Mouse (Mus musculus): ENCODE data around the gene Omp. TPM values are rescaled to one million over a fixed set of nuclear protein-coding genes. Genes with fewer than 3 reads are reported as not detected.

The Omp gene
- polyA plus RNA-seq, 1 experiment: not detected

DNA sequence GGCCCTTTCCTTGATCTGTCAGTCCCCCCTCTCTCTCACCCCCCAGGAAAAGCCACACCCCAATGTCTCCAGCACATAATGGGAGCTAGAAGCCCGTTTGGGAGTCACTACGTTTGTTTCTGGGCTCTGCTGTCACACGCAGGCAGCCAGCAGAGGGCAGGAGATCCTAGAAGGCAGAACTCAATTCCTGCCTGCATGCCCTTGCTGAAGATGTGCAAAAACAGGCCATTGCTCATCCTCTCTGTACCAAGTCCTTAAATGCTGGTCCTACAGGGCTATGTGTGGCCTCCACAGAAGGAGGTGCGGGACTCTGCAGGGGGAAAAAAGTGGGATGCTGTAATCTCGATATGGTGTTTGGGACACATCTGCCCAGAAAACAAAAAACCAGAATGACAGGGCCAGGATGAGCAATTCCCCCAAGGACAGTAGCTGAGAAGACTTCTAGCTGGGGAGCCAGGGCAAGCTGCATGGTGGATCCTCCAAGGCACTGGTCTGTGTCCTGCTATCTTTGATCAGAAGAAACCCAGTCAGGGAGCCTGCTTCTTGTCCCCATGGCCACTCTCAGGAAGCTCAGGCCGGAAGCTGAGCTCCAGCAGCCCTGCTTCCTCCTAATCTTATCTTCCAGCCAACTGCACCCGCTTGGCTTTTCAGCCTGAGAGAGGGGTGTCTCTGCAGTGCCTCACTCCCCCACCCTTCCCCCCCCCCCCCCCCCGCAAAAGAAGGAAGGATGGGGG, 10.4 kb upstream of the Omp start:
- TF ChIP-seq POLR2A (IDR thresholded peaks at IDR 0.05; ENCODE audit: borderline replicate concordance, low read depth, low read length): no peak
- TF ChIP-seq CTCF (IDR thresholded peaks at IDR 0.05; ENCODE audit: low read depth, low read length): peak; percentile 82
- no peak overlapping the region for H3K4me3 ChIP-seq (ENCODE audit: insufficient read depth, low read length)
- H3K27ac ChIP-seq (ENCODE audit: insufficient read depth, low read depth, low read length): no peak overlapping the region
- H3K4me1 ChIP-seq (ENCODE audit: control insufficient read depth, insufficient read depth, low read length): peaks cover 2% of the 10 kb centered on the region

DNA sequence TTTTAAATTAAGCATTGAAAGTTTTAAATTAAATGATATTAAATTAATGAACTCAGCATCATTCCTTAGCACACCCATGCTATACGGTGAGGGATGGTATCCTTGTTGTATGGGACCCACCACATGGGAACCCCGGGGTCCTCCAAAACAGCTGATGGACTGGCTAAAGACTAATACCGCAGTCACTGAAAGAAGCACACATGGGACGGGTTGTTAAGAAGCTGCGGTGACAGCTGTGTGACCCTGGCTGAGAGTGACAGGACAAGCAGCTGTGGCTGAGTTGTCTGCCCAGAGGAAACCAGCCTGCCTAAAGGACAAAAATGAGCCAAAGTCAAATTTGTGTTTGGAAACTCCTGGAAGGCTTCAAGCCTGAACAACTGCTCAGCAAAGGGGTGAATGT, 8.6 kb upstream of the Omp start:
- TF ChIP-seq POLR2A (IDR thresholded peaks at IDR 0.05; ENCODE audit: borderline replicate concordance, low read depth, low read length): no peak
- TF ChIP-seq CTCF (IDR thresholded peaks at IDR 0.05; ENCODE audit: low read depth, low read length): no peak
- H3K4me3 ChIP-seq (ENCODE audit: insufficient read depth, low read length): no peak overlapping the region
- no peak overlapping the region for H3K27ac ChIP-seq (ENCODE audit: insufficient read depth, low read depth, low read length)
- H3K4me1 ChIP-seq (ENCODE audit: control insufficient read depth, insufficient read depth, low read length): no peaks in the 10 kb centered on the region

DNA sequence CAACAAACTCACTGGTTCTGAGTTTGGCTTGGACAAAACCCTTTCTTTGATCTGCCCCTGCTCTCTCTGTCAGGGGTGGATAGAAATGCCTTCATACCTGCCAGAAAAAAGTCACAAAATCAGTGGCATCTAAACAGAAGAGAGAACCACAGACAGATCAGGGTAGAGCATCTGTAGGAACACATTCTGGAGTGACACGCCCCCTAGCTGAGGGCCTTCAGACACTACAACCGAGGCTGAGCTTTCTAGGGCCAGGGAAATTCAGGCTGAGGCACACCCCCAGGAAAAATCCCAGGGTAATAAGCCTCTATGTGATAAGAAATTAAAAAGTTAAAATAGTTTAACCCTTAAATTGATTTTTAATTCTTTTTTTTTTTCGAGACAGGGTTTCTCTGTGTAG, 8.0 kb upstream of the Omp start:
- no peaks in the 10 kb centered on the region for H3K4me1 ChIP-seq (ENCODE audit: control insufficient read depth, insufficient read depth, low read length)
- TF ChIP-seq CTCF (IDR thresholded peaks at IDR 0.05; ENCODE audit: low read depth, low read length): no peak
- TF ChIP-seq POLR2A (IDR thresholded peaks at IDR 0.05; ENCODE audit: borderline replicate concordance, low read depth, low read length): no peak
- no peak overlapping the region for H3K4me3 ChIP-seq (ENCODE audit: insufficient read depth, low read length)
- no peak overlapping the region for H3K27ac ChIP-seq (ENCODE audit: insufficient read depth, low read depth, low read length)

DNA sequence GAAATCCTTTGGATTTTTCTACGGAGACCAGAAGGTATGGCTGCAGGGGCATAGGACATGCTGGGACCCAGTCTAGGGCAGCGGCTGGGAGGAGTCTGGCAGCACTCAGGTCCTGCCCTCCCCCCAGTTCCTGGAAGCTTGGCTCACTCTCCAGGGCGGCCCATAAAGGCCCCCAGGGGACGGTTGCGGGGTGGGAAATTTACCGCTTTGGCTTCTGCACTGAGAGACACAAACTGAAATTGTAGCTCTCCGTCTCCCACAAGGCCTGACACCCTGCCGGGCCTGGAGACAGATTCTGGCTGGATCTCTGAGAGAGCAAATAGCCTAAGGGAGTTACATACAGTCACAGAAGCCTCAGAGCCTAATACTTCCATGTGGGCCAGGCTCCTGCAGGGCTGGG, 7.1 kb upstream of the Omp start:
- Histone ChIP-seq H3K4me3 (ENCODE audit: insufficient read depth, low read length) (no peak overlapping the region), H3K4me1 (ENCODE audit: control insufficient read depth, insufficient read depth, low read length) (no peaks in the 10 kb centered on the region)
- TF ChIP-seq CTCF (IDR thresholded peaks at IDR 0.05; ENCODE audit: low read depth, low read length): no peak
- no peak for TF ChIP-seq POLR2A (IDR thresholded peaks at IDR 0.05; ENCODE audit: borderline replicate concordance, low read depth, low read length)

DNA sequence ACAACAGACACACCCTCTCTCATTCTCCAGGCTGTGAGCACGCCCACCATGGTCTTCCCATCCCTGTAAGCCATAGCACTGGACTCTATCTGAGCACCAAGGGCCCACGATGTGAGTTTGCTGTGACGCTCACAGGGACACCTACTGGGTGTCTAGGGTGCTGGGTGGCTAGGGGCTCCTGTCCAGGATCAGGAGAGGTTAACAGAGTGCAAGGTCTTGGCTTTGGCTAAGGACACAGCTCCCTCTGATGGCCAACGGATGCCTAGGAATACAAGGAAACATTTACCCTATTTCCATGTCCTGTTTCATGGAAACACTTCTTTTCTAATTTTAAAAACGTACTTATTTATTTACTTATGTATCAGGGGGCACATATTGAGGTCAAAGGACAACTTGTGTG, 5.2 kb upstream of the Omp start:
- no peak for TF ChIP-seq POLR2A (IDR thresholded peaks at IDR 0.05; ENCODE audit: borderline replicate concordance, low read depth, low read length)
- no peak for TF ChIP-seq CTCF (IDR thresholded peaks at IDR 0.05; ENCODE audit: low read depth, low read length)

More for the DNA sequence above, 7.1 kb upstream of the Omp start:
- H3K27ac ChIP-seq (ENCODE audit: insufficient read depth, low read depth, low read length): no peak overlapping the region

DNA sequence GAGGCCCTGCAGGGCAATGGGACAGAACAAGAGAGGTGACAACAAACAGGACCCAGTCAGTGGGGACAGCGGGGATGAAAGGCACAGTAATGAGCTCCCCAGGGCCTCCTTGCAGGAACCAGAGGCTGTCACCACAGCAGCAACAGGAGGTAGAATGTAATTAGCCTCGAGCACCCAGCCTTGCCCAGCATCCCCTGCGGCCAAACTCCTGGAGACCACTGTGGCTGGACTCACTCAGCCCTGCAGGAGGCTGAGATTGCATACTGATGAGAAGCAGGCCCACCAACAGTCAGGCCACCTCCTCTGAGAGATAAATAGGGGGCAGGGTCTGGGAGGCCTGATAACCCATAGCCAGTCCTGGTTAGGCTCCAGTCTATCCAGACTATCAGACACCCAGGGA, 4.5 kb upstream of the Omp start:
- H3K4me3 ChIP-seq (ENCODE audit: insufficient read depth, low read length): no peak overlapping the region
- no peak overlapping the region for H3K27ac ChIP-seq (ENCODE audit: insufficient read depth, low read depth, low read length)
- TF ChIP-seq POLR2A (IDR thresholded peaks at IDR 0.05; ENCODE audit: borderline replicate concordance, low read depth, low read length): no peak
- no peak for TF ChIP-seq CTCF (IDR thresholded peaks at IDR 0.05; ENCODE audit: low read depth, low read length)
- H3K4me1 ChIP-seq (ENCODE audit: control insufficient read depth, insufficient read depth, low read length): no peaks in the 10 kb centered on the region

More for the DNA sequence above, 5.2 kb upstream of the Omp start:
- Histone ChIP-seq H3K4me3 (ENCODE audit: insufficient read depth, low read length) (no peak overlapping the region), H3K4me1 (ENCODE audit: control insufficient read depth, insufficient read depth, low read length) (no peaks in the 10 kb centered on the region), H3K27ac (ENCODE audit: insufficient read depth, low read depth, low read length) (no peak overlapping the region)

DNA sequence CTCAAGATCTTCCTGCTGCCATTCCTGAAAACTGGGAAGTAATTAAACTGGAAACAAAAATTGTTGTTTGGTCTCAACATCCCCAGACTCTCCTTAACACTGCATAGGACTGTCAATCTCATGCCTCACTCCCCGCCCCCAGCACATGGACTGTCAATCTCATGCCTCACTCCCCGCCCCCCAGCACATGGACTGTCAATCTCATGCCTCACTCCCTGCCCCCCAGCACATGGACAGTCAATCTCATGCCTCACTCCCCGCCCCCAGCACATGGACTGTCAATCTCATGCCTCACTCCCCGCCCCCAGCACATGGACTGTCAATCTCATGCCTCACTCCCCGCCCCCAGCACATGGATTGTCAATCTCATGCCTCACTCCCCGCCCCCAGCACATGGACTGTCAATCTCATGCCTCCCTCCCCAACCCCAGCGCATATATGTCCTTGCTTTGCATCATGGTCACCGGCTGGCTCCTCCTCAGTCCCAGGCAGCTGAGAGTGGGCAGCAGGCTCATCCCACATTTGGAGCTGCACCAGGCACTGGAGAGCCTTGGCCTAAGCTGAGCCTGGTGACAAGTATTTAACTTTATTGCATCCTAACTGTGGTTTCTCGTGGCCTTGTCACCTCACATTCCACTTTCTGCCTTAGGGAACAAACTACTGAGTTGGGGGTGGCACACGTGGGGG, 3.6 kb upstream of the Omp start:
- no peak for TF ChIP-seq POLR2A (IDR thresholded peaks at IDR 0.05; ENCODE audit: borderline replicate concordance, low read depth, low read length)
- no peak for TF ChIP-seq CTCF (IDR thresholded peaks at IDR 0.05; ENCODE audit: low read depth, low read length)
- Histone ChIP-seq H3K4me1 (ENCODE audit: control insufficient read depth, insufficient read depth, low read length) (no peaks in the 10 kb centered on the region), H3K27ac (ENCODE audit: insufficient read depth, low read depth, low read length) (no peak overlapping the region), H3K4me3 (ENCODE audit: insufficient read depth, low read length) (no peak overlapping the region)

DNA sequence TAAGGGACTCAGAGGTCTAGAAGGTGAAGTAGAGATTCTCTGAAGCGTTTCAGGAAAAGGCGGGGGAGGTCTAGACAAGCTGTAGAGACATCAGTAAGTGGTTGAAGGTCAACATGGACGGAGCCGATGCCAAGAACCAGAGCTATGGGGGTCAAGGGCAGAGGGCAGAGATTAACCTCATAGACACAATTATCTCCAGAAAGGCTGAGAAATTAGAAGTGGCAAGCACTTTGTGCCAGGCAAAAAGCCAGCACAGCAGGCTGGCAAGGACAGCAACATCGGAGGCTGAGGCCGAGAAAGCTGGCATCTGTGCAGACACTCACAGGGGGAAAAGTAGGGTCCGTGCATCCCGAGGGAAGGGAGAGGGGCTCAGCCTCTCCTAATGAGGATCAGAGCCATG, 2.5 kb upstream of the Omp start:
- H3K27ac ChIP-seq (ENCODE audit: insufficient read depth, low read depth, low read length): no peak overlapping the region
- no peaks in the 10 kb centered on the region for H3K4me1 ChIP-seq (ENCODE audit: control insufficient read depth, insufficient read depth, low read length)
- no peak overlapping the region for H3K4me3 ChIP-seq (ENCODE audit: insufficient read depth, low read length)
- no peak for TF ChIP-seq CTCF (IDR thresholded peaks at IDR 0.05; ENCODE audit: low read depth, low read length)

DNA sequence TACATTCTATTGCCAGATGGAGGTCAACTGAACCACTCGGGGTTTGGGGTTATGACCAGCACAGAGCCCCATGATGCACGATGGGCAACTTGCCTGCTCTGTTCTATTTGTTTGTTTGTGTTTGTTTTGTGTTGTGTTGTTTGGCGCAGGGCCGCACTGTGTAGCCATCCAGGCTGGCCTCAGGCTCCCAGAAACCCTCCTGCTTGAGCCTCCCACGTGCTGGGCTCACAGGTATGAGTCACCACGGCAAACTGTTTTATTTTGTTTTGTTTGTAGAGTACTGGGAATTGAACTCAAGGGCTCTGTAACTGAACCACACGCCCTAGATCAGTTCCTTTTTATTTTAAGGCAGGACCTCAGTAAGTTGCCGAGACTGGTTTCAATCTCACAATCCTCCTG, 1.1 kb upstream of the Omp start:
- no peak overlapping the region for H3K4me3 ChIP-seq (ENCODE audit: insufficient read depth, low read length)
- H3K27ac ChIP-seq (ENCODE audit: insufficient read depth, low read depth, low read length): no peak overlapping the region
- H3K4me1 ChIP-seq (ENCODE audit: control insufficient read depth, insufficient read depth, low read length): no peaks in the 10 kb centered on the region
- TF ChIP-seq CTCF (IDR thresholded peaks at IDR 0.05; ENCODE audit: low read depth, low read length) (no peak), POLR2A (IDR thresholded peaks at IDR 0.05; ENCODE audit: borderline replicate concordance, low read depth, low read length) (no peak)

DNA sequence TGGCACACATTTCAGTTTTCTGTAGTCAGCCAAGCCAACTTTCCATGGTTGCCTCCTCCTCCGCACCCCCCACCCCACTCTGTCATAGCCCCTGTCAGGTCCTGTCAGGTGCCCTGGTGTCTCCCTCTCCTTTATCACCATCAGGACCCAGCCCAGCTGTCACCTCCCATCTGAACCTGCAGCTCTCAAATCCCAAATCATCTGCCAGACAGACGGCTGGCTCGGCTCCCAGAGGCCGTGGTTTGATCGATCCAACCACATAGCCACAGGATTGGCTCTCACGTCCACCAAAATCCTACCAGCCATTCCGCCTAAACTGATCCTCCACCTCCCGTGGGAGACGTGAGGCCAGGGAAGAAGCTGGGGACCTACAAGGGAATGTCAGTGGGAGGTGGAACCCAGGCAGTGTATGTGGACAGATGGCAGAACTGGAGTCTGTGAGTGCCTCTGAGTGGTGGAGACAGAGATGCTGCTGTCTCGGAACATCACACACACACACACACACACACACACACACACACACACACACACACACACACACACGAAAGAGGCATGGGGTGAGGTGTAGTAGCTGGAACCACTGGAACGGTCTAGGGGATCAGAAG, 642 bp upstream of the Omp start:
- H3K4me3 ChIP-seq (ENCODE audit: insufficient read depth, low read length): no peak overlapping the region
- no peaks in the 10 kb centered on the region for H3K4me1 ChIP-seq (ENCODE audit: control insufficient read depth, insufficient read depth, low read length)
- TF ChIP-seq CTCF (IDR thresholded peaks at IDR 0.05; ENCODE audit: low read depth, low read length) (no peak), POLR2A (IDR thresholded peaks at IDR 0.05; ENCODE audit: borderline replicate concordance, low read depth, low read length) (no peak)
- no peak overlapping the region for H3K27ac ChIP-seq (ENCODE audit: insufficient read depth, low read depth, low read length)

Data from bone marrow macrophage, adult 2 months (primary cell).